Mouse (Mus musculus) frontal cortex, postnatal 25 days (tissue): ENCODE measurements around the gene Zfhx3.
A peak's percentile ranks its signal among the peaks of the same experiment; 100 is the strongest.
"Not testable (repeated sequence)": the region's sequence is repeated elsewhere in the genome, so short reads cannot be mapped to it uniquely, and the experiment has no call there.

Source experiments
- DNase-seq, 2 experiments: peaks; one replicate each; pipeline ENCODE4 v3.0.0; 2022; ENCODE audit warnings: low spot score in 2 of 2

Zfhx3 gene

GRCm38 (mm10) chr8:107941922-107942694 lies at the start of gene Zfhx3:
TSS of gene Zfhx3 (plus strand) at chr8:107942644.
- DNase-seq, result no peak

- DNase-seq, result no peak
Observed at GRCm38 (mm10) chr8:107918984-107919383, 23.5 kb upstream of the Zfhx3 start.

GRCm38 (mm10) chr8:107926149-107926548 lies 16.3 kb upstream of the Zfhx3 start:
- no peak for DNase-seq

GRCm38 (mm10) chr8:107936725-107937124 lies 5.7 kb upstream of the Zfhx3 start:
- no peak for DNase-seq

DNA sequence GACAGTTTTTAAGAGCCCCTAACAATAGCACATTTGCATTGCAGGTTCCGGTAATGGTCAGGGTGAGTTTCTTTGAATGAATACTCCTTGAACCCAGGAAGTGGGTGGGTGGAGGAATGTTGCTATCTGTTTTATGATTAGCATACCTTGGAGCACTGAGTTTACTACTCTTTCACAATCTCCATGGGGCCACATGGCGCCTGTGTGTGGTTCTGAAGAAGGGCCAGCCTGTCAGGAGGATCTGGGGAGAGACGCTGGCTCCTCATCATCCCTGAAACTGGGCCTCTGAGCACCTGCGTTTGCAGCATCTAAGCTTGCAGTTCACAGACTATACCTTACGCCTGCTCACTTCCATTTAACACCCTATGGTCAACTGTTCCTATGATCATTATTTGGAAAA lies 4.2 kb upstream of the Zfhx3 start:
- not testable (repeated sequence) for DNase-seq

DNA sequence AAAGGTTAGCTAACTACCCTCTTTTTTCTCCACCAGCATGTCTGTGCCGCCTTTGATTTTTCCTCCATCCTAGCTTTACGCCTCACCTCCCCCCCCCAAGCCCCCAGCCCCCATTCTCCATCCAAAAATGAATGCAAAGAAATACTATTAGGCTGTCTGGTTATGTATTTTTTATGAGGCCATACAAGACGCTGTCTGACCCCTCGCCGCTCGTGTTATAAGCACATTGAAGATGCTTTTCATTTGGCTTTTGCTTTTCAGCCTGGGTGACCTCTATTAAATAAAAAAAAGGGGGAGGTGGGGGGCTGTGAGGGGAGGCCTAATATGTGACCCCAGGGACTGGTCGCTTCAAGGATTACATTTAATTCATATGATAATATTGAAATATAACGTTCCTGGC lies 2.3 kb upstream of the Zfhx3 start:
- no peak for DNase-seq

DNA sequence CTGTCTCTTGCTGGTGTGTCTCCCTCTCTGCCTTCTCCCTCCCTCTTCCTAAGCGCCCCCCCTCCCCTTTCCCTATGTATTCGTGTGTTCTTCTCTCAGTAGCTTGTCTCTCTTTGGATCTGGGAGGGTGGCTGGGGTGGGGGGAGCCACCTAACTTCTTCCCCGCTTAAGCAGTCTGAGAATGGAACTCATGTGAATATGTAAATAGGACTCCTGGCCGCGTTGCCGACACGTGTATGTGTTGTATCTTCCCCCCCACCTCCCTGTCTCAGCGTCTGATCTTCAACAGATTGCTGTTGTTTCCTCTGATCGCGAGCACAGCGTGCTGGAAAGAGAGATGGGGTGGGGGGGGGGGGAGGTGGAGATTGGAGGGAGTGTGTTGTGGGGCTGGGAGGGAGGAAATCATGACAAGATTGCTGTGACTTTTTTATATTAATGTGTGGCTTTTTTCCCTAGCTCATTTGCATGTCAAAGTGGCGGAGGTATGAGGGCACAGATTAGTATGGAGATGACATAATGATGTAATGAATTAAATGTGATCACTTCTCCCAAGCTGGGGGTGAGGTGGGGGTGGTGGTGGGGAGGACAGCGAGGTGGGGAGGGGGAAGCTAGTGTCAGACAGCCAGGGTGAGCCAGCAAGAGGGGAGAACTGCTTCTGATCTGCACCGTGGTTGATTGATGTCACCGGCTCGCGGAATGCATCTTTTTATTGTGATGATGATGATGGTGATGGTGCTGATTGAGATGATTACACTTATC lies 487 bp downstream of the Zfhx3 start:
- DNase-seq, result no peak

- DNase-seq, result no peak
Observed at GRCm38 (mm10) chr8:107943550-107944348, 1.3 kb downstream of the Zfhx3 start.

- no peak for DNase-seq
Observed at GRCm38 (mm10) chr8:107944676-107945600, 2.5 kb downstream of the Zfhx3 start.

DNA sequence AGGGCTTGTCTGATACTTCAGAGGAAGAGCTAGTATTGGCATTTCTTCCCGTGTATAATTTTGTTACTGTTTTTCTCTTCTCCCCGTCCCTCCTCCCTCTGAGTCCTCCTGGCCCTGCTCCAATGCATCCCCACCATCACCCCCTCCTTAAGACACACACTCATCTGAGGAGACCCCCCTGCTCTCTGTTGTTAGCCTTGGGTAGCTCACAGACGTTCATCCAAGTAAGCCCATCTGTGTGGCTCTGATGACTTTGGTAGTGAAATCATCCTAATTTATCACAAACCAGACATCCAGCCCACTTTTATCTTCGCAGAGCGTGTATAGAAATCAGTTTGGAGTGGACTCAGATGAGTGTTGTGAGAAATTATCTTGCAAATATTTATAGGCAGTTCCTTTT lies 4.4 kb downstream of the Zfhx3 start:
- DNase-seq, result no peak

- no peak for DNase-seq
Observed at GRCm38 (mm10) chr8:107955887-107956286, 13.4 kb downstream of the Zfhx3 start.

- no peak for DNase-seq
Observed at GRCm38 (mm10) chr8:107957566-107957965, 15.1 kb downstream of the Zfhx3 start.

DNA sequence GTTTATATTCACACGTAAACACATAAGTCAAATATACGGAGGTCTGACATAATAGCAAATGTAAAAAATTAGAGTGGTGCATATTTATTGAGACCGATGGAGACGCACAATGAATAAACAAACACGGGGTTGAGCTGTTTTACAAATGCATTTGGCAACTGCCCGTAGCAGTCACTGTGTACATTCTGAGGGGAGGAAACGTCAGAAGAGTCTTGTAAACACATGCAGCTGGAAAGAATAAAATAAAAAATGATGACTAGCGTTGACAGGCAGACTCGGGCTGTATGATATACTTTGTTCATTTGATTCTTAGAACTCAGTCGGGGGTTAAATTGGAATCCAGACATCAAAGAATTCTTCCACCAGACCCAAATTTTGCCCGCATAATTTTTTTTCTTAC lies 18.0 kb downstream of the Zfhx3 start:
- DNase-seq, result no peak

GRCm38 (mm10) chr8:107960878-107961277 lies 18.4 kb downstream of the Zfhx3 start:
- no peak for DNase-seq

DNA sequence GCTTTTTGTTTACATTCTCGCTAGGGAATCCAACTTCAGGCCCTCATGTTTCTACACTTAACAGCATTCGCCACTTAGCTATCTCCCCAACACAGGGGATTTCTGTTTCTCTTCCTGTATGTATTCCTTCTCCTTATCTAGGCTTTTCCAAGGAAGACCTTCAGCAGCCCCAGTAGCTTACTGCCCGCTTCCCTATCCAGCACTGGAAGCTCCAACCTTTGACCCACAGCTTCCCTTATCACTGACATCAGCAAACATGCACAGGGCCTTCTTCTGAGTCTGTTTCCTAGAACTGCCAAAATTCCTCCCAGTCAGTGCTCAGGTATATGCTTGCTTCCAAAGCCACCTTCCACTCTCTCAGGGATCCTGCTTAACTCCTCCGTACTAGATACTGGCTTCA lies 29.8 kb downstream of the Zfhx3 start:
- DNase-seq, result no peak

GRCm38 (mm10) chr8:107974451-107974850 lies 32.0 kb downstream of the Zfhx3 start:
- no peak for DNase-seq

DNA sequence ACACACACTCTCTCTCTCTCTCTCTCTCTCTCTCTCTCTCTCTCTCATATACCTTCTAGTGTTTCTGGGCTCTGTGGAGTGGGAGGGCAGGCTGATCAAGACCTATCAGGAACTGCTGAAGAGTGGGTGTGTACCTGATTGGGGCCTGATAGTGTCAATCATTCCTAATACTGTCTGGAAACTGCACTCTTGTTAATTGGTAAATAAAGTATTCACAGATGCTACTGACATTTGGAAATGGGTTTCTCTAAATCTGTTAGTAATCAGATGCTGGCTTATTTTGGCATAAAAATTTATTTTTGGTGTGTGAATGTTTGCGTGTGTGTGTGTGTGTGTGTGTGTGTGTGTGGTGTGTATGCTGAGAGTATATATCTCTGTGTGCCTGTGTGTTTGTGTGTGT lies 35.8 kb downstream of the Zfhx3 start:
- DNase-seq, result no peak

GRCm38 (mm10) chr8:107980618-107981017 lies 38.2 kb downstream of the Zfhx3 start:
- peak; percentile 7 to 9 for DNase-seq

- peak; percentile 17 to 36 for DNase-seq
Observed at GRCm38 (mm10) chr8:107986629-107987028, 44.2 kb downstream of the Zfhx3 start.

- DNase-seq, result no peak
Observed at GRCm38 (mm10) chr8:107998874-107999273, 56.4 kb downstream of the Zfhx3 start.

- DNase-seq, result no peak
Observed at GRCm38 (mm10) chr8:108011516-108011915, 69.1 kb downstream of the Zfhx3 start.
